Mouse (Mus musculus) C2C12 (cell line): ENCODE measurements around the gene Usp25.

Experiments
- CTCF ChIP-seq: IDR thresholded peaks from one replicate; pipeline ENCODE4 v1.5.1; 2011; ENCODE audit not compliant: control insufficient read depth, insufficient read depth, insufficient read length
- FOSL1 ChIP-seq: IDR thresholded peaks from one replicate; pipeline ENCODE4 v1.8.0; 2011; ENCODE audit warnings: mild to moderate bottlenecking, low read length; ENCODE audit not compliant: poor library complexity, insufficient read depth, severe bottlenecking
- MAX ChIP-seq: IDR thresholded peaks from one replicate; pipeline ENCODE4 v1.6.1; 2011; ENCODE audit warnings: mild to moderate bottlenecking, control low read depth
- MYOD1 ChIP-seq: IDR thresholded peaks from one replicate; pipeline ENCODE4 v1.6.1; 2011; ENCODE audit warnings: low read depth; ENCODE audit not compliant: control insufficient read depth, insufficient read length
- MYOG ChIP-seq: IDR thresholded peaks from one replicate; pipeline ENCODE4 v1.6.1; 2011; ENCODE audit not compliant: control insufficient read depth, insufficient read length; ENCODE audit errors: extremely low read depth
- USF1 ChIP-seq: IDR thresholded peaks from one replicate; pipeline ENCODE4 v1.6.1; 2011; ENCODE audit warnings: low read depth, mild to moderate bottlenecking, control low read depth, moderate library complexity

- TF ChIP-seq CTCF (no peak), MAX (no peak), USF1 (no peak), MYOG (no peak), FOSL1 (no peak), MYOD1 (no peak)
These were observed 46.7 kb downstream of the Usp25 start for GRCm38 (mm10) chr16:77060166-77060565.
